Mouse (Mus musculus) ES-E14 (cell line): Measurements from ENCODE around the gene Rln3. TPM values are rescaled to one million over a fixed set of nuclear protein-coding genes. Genes with fewer than 3 reads are reported as not detected.

Experiments used
- DNase-seq: peaks from one replicate; pipeline ENCODE4 v3.0.0-alpha.2; 2013; ENCODE audit warnings: low read depth, low spot score
- H3K27ac ChIP-seq: 2 replicates; pipeline ENCODE4 v1.5.1; 2012; ENCODE audit warnings: low read depth, mild to moderate bottlenecking, low read length, moderate library complexity, mixed read lengths; ENCODE audit not compliant: poor library complexity, insufficient read depth, severe bottlenecking
- H3K36me3 ChIP-seq: 2 replicates; pipeline ENCODE4 v1.6.1; 2012; ENCODE audit warnings: mild to moderate bottlenecking, low read length, moderate library complexity, mixed read lengths; ENCODE audit not compliant: control insufficient read depth, poor library complexity, insufficient read depth, severe bottlenecking
- H3K4me1 ChIP-seq, 2 experiments: fragments of 150-350 bp in 1 of 2; sonication (generic) in 1 of 2; 2 replicates each; pipeline ENCODE4 v1.6.1; 2012; ENCODE audit warnings: low read length in 2 of 2, mild to moderate bottlenecking in 1 of 2, mixed read lengths in 1 of 2; ENCODE audit not compliant: control insufficient read depth in 2 of 2, insufficient read depth in 2 of 2, poor library complexity in 1 of 2
- H3K4me3 ChIP-seq, 2 experiments: fragments of 150-350 bp in 1 of 2; sonication (generic) in 1 of 2; 2 replicates each; pipeline ENCODE4 v1.5.1; 2012; ENCODE audit warnings: low read length in 2 of 2, low read depth in 1 of 2, mild to moderate bottlenecking in 1 of 2, mixed read lengths in 1 of 2; ENCODE audit not compliant: insufficient read depth in 1 of 2, poor library complexity in 1 of 2, severe bottlenecking in 1 of 2
- H3K9ac ChIP-seq: 2 replicates; pipeline ENCODE4 v1.6.1; 2012; ENCODE audit warnings: low read depth, mild to moderate bottlenecking, low read length, mixed read lengths; ENCODE audit not compliant: poor library complexity, insufficient read depth, severe bottlenecking
- H3K9me3 ChIP-seq: fragments of 150-350 bp; sonication (generic); 2 replicates; pipeline ENCODE4 v1.6.1; 2012; ENCODE audit warnings: low read depth, mild to moderate bottlenecking, low read length; ENCODE audit not compliant: control insufficient read depth, insufficient read depth
- CHD2 ChIP-seq: IDR thresholded peaks from 2 replicates; pipeline ENCODE4 v1.6.1; 2014; ENCODE audit warnings: mild to moderate bottlenecking, low read depth, low read length, inconsistent platforms
- HCFC1 ChIP-seq: IDR thresholded peaks from 2 replicates; pipeline ENCODE4 v1.6.1; 2012; ENCODE audit warnings: low read length, inconsistent platforms, borderline replicate concordance; ENCODE audit not compliant: insufficient read depth
- MAFK ChIP-seq: IDR thresholded peaks from 2 replicates; pipeline ENCODE4 v1.6.1; 2014; ENCODE audit warnings: mild to moderate bottlenecking, low read depth, low read length, inconsistent platforms; ENCODE audit not compliant: insufficient read depth
- ZC3H11A ChIP-seq: IDR thresholded peaks from 2 replicates; pipeline ENCODE4 v1.6.1; 2012; ENCODE audit warnings: low read depth, mild to moderate bottlenecking, inconsistent platforms, low read length, borderline replicate concordance
- ZNF384 ChIP-seq: IDR thresholded peaks from 2 replicates; pipeline ENCODE4 v1.6.1; 2012; ENCODE audit warnings: low read depth, low read length, inconsistent platforms
- in situ Hi-C, 2 experiments: fragments of 600-800 bp; cut with MboI; formaldehyde crosslinking; loops; one replicate each; pipeline ENCODE4 v1.15.1; 2025; ENCODE audit warnings: low sequenced_read_pairs in 2 of 2, inconsistent platforms in 1 of 2; ENCODE audit not compliant: unreplicated experiment in 2 of 2
- total RNA-seq: library from RNA; depleted of rRNA; stranded (reverse); fragments of 300-350 nt; gene quantifications from 2 replicates; pipeline ENCODE4 v1.2.3, GENCODE M21; 2012; rRNA removed

The Rln3 gene
- 7.3 and 26.6 TPM in 2 replicates for total RNA-seq

DNA sequence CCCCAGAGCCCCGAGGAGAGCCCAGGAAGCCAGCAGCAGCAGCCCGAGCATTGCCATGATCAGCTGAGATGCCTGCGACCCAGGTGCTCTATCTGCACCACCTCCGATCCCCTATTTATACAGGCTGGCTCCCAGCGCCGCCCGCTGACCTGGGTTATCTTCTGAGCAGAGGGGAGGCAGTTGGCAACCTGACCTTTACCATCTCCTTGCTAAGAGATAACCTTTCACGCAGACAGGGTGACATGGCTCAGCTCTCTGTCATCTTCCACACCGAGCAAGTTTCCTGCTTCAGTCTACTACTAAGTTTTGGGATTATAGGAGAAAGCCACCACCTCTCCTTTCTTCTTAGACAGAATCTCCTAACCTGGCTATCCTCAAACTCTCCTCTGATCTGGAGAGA lies at the start of gene Rln3:
TSS of gene Rln3 (minus strand) at position 101 of the 400 bp plus-strand sequence.
- in situ Hi-C loops, result no loop called here
- DNase-seq, result no peak
- Histone ChIP-seq H3K27ac (no peak within 1 kb of the TSS), H3K9ac (peak within 1 kb of the TSS; percentile 61), H3K36me3 (no peaks in the 10 kb centered on the region), H3K4me1 (peaks cover 6 to 15% of the 10 kb centered on the region in 2 experiments), H3K4me3 (peak within 1 kb of the TSS; percentile 63 to 67), H3K9me3 (no peaks in the 10 kb centered on the region)
- TF ChIP-seq CHD2 (no peak), ZNF384 (no peak), ZC3H11A (no peak), MAFK (no peak), HCFC1 (no peak)

- no peaks in the 10 kb centered on the region for H3K9me3 ChIP-seq
- DNase-seq, result no peak
- TF ChIP-seq CHD2, result no peak
- TF ChIP-seq ZNF384, result no peak
- no peak for TF ChIP-seq MAFK
- H3K36me3 ChIP-seq, result peaks cover 31% of the 10 kb centered on the region; the same call in 1 of the 2 replicates
- in situ Hi-C loops, result no loop called here
- no peaks in the 10 kb centered on the region; a peak in 1 of 4 replicates for H3K4me1 ChIP-seq
- H3K27ac ChIP-seq, result no peak overlapping the region
- H3K9ac ChIP-seq, result no peak overlapping the region
- no peak overlapping the region for H3K4me3 ChIP-seq
These were observed 45.8 kb upstream of the Rln3 start for GRCm38 (mm10) chr8:84090585-84090984.

DNA sequence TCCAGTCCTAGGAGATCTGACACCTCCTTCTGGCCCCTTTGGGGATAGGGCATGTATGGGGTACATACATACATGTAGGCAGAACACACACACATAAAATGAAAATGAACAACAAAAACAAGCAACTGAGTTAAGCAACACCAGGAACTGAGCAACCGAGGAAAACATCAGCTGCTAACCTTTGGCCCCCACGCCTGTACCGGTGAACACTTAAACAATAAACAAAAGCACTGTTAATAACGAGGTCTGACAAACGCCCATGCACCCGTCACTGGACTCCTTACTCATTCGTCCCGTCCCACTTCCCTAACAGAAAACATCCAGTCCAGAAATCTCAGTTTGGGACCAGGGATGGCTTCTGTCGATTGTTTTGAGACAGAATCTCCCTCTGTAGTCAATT lies 44.5 kb upstream of the Rln3 start:
- no peaks in the 10 kb centered on the region for H3K9me3 ChIP-seq
- H3K4me3 ChIP-seq, result no peak overlapping the region
- H3K9ac ChIP-seq, result no peak overlapping the region
- DNase-seq, result no peak
- TF ChIP-seq HCFC1 (no peak), ZNF384 (no peak), MAFK (no peak), ZC3H11A (no peak), CHD2 (no peak)
- in situ Hi-C loops, result no loop called here
- H3K36me3 ChIP-seq, result peaks cover 31% of the 10 kb centered on the region; the same call in 1 of the 2 replicates
- H3K4me1 ChIP-seq, result peaks cover 0 to 8% of the 10 kb centered on the region in 2 experiments; a peak in 2 of 4 replicates
- no peak overlapping the region for H3K27ac ChIP-seq

GRCm38 (mm10) chr8:84087821-84088220 lies 43.0 kb upstream of the Rln3 start:
- DNase-seq, result no peak
- no peak overlapping the region for H3K27ac ChIP-seq
- H3K4me1 ChIP-seq, result peaks cover 0 to 12% of the 10 kb centered on the region in 2 experiments; a peak in 2 of 4 replicates
- peaks cover 25% of the 10 kb centered on the region; the same call in 1 of the 2 replicates for H3K36me3 ChIP-seq
- in situ Hi-C loops, result no loop called here
- no peak overlapping the region for H3K9ac ChIP-seq
- H3K4me3 ChIP-seq, result no peak overlapping the region
- TF ChIP-seq MAFK (no peak), ZC3H11A (no peak), CHD2 (no peak), HCFC1 (no peak), ZNF384 (no peak)
- no peaks in the 10 kb centered on the region for H3K9me3 ChIP-seq

- H3K36me3 ChIP-seq, result peaks cover 23% of the 10 kb centered on the region; the same call in 1 of the 2 replicates
- no peak overlapping the region for H3K9ac ChIP-seq
- H3K27ac ChIP-seq, result no peak overlapping the region
- H3K4me1 ChIP-seq, result peaks cover 0 to 12% of the 10 kb centered on the region in 2 experiments; a peak in 2 of 4 replicates
- H3K4me3 ChIP-seq, result no peak overlapping the region
- no peak for DNase-seq
- in situ Hi-C loops, result no loop called here
- TF ChIP-seq ZC3H11A (no peak), MAFK (no peak), HCFC1 (no peak), CHD2 (no peak), ZNF384 (no peak)
- no peaks in the 10 kb centered on the region for H3K9me3 ChIP-seq
These were observed 42.4 kb upstream of the Rln3 start for GRCm38 (mm10) chr8:84087156-84087555.
